Mouse (Mus musculus): Measurements from ENCODE around the gene Olfr718-ps1. TPM values are rescaled to one million over a fixed set of nuclear protein-coding genes. Genes with fewer than 3 reads are reported as not detected.

Olfr718-ps1 gene
- total RNA-seq, 1 experiment from 2014 or later, result not detected

- no peak for ATAC-seq (ENCODE audit: extremely low read depth, insufficient number of reproducible peaks, low FRiP score, poor library complexity, severe bottlenecking)
Observed at GRCm38 (mm10) chr5:143132935-143133514, 14.4 kb downstream of the Olfr718-ps1 start.

GRCm38 (mm10) chr5:143130342-143130741 lies 17.0 kb downstream of the Olfr718-ps1 start:
- no peak for ATAC-seq (ENCODE audit: extremely low read depth, insufficient number of reproducible peaks, low FRiP score, poor library complexity, severe bottlenecking)

- no peak for ATAC-seq (ENCODE audit: extremely low read depth, insufficient number of reproducible peaks, low FRiP score, poor library complexity, severe bottlenecking)
Observed at GRCm38 (mm10) chr5:143129101-143129500, 18.3 kb downstream of the Olfr718-ps1 start.

- no peak for ATAC-seq (ENCODE audit: extremely low read depth, insufficient number of reproducible peaks, low FRiP score, poor library complexity, severe bottlenecking)
Observed at GRCm38 (mm10) chr5:143127837-143128236, 19.5 kb downstream of the Olfr718-ps1 start.

- no peak for ATAC-seq (ENCODE audit: extremely low read depth, insufficient number of reproducible peaks, low FRiP score, poor library complexity, severe bottlenecking)
Observed at GRCm38 (mm10) chr5:143126908-143127307, 20.5 kb downstream of the Olfr718-ps1 start.

GRCm38 (mm10) chr5:143126089-143126488 lies 21.3 kb downstream of the Olfr718-ps1 start:
- no peak for ATAC-seq (ENCODE audit: extremely low read depth, insufficient number of reproducible peaks, low FRiP score, poor library complexity, severe bottlenecking)

- no peak for ATAC-seq (ENCODE audit: extremely low read depth, insufficient number of reproducible peaks, low FRiP score, poor library complexity, severe bottlenecking)
Observed at GRCm38 (mm10) chr5:143125601-143126000, 21.8 kb downstream of the Olfr718-ps1 start.

- no peak for ATAC-seq (ENCODE audit: extremely low read depth, insufficient number of reproducible peaks, low FRiP score, poor library complexity, severe bottlenecking)
Observed at GRCm38 (mm10) chr5:143124805-143125378, 22.5 kb downstream of the Olfr718-ps1 start.

GRCm38 (mm10) chr5:143122673-143123072 lies 24.7 kb downstream of the Olfr718-ps1 start:
- no peak for ATAC-seq (ENCODE audit: extremely low read depth, insufficient number of reproducible peaks, low FRiP score, poor library complexity, severe bottlenecking)

- ATAC-seq (ENCODE audit: extremely low read depth, insufficient number of reproducible peaks, low FRiP score, poor library complexity, severe bottlenecking), result no peak
Observed at GRCm38 (mm10) chr5:143122125-143122524, 25.3 kb downstream of the Olfr718-ps1 start.

- ATAC-seq (ENCODE audit: extremely low read depth, insufficient number of reproducible peaks, low FRiP score, poor library complexity, severe bottlenecking), result peak; percentile 100
Observed at GRCm38 (mm10) chr5:143112281-143113246, 34.8 kb downstream of the Olfr718-ps1 start, which contains the start of gene Rnf216. Rnf216 (minus strand) TSS chr5:143112994.

GRCm38 (mm10) chr5:143106842-143107241 lies 40.5 kb downstream of the Olfr718-ps1 start:
- no peak for ATAC-seq (ENCODE audit: extremely low read depth, insufficient number of reproducible peaks, low FRiP score, poor library complexity, severe bottlenecking)

GRCm38 (mm10) chr5:143103231-143103630 lies 44.1 kb downstream of the Olfr718-ps1 start:
- ATAC-seq (ENCODE audit: extremely low read depth, insufficient number of reproducible peaks, low FRiP score, poor library complexity, severe bottlenecking), result no peak

- no peak for ATAC-seq (ENCODE audit: extremely low read depth, insufficient number of reproducible peaks, low FRiP score, poor library complexity, severe bottlenecking)
Observed at GRCm38 (mm10) chr5:143101626-143102025, 45.8 kb downstream of the Olfr718-ps1 start.

GRCm38 (mm10) chr5:143095256-143095655 lies 52.1 kb downstream of the Olfr718-ps1 start:
- ATAC-seq (ENCODE audit: extremely low read depth, insufficient number of reproducible peaks, low FRiP score, poor library complexity, severe bottlenecking), result no peak

- ATAC-seq (ENCODE audit: extremely low read depth, insufficient number of reproducible peaks, low FRiP score, poor library complexity, severe bottlenecking), result no peak
Observed at GRCm38 (mm10) chr5:143092891-143093290, 54.5 kb downstream of the Olfr718-ps1 start.

- no peak for ATAC-seq (ENCODE audit: extremely low read depth, insufficient number of reproducible peaks, low FRiP score, poor library complexity, severe bottlenecking)
Observed at GRCm38 (mm10) chr5:143084898-143085297, 62.5 kb downstream of the Olfr718-ps1 start.

All from neutrophil, adult 5-6 weeks (primary cell).